Mouse (Mus musculus) forebrain, embryonic 12.5 days (tissue): ENCODE measurements at regions not wholly inside any gene's neighbourhood (a gene's known extent, or its start where the extent isn't known, plus 50 kb on each side); places are given as distances from the start of the nearest gene placed in this dataset.

Experiments
- ATAC-seq: fragments of 200-750 bp; cut with Nextera tagmentation; 2 replicates; pipeline ENCODE4 v1.8.0; 2017; ENCODE audit warnings: moderate TSS enrichment; ENCODE audit not compliant: low FRiP score
- H3K27ac ChIP-seq: fragments of 300-500 bp; sonication (generic); 2 replicates; pipeline ENCODE4 v1.5.1; 2016; ENCODE audit warnings: mild to moderate bottlenecking
- H3K27me3 ChIP-seq: fragments of 300-500 bp; sonication (generic); 2 replicates; pipeline ENCODE4 v1.6.1; 2016; ENCODE audit warnings: mild to moderate bottlenecking
- H3K36me3 ChIP-seq: fragments of 300-500 bp; sonication (generic); replicated peaks from 2 replicates; pipeline ENCODE4 v1.6.1; 2016; ENCODE audit warnings: mild to moderate bottlenecking
- H3K4me1 ChIP-seq: fragments of 300-500 bp; sonication (generic); 2 replicates; pipeline ENCODE4 v1.6.1; 2016
- H3K4me2 ChIP-seq: fragments of 300-500 bp; sonication (generic); 2 replicates; pipeline ENCODE4 v1.6.1; 2016; ENCODE audit warnings: mild to moderate bottlenecking, moderate library complexity
- H3K4me3 ChIP-seq: fragments of 300-500 bp; sonication (generic); replicated peaks from 2 replicates; pipeline ENCODE4 v1.5.1; 2016; ENCODE audit warnings: mild to moderate bottlenecking
- H3K9ac ChIP-seq: fragments of 300-500 bp; sonication (generic); 2 replicates; pipeline ENCODE4 v1.6.1; 2016; ENCODE audit warnings: mild to moderate bottlenecking
- H3K9me3 ChIP-seq: fragments of 300-500 bp; sonication (generic); 2 replicates; pipeline ENCODE4 v1.6.1; 2016
- WGBS: fragments of 180-500 bp; shearing (Covaris S2); methylation state at CpG from one replicate; pipeline ENCODE4 v1.1.7; 2016; 5-methylcytosine and 5-hydroxymethylcytosine counted together

- ATAC-seq = no peak
- Histone ChIP-seq H3K4me2 (no peak overlapping the region), H3K4me1 (peaks cover 4% of the 10 kb centered on the region; the same call in 1 of the 2 replicates), H3K4me3 (no peak overlapping the region), H3K9me3 (no peaks in the 10 kb centered on the region), H3K36me3 (no peaks in the 10 kb centered on the region), H3K9ac (no peak overlapping the region), H3K27ac (no peak overlapping the region), H3K27me3 (no peaks in the 10 kb centered on the region)
- WGBS = 89% methylated on average over 2 of the region's 2 CpGs
Measured at GRCm38 (mm10) chr13:72195881-72196280, 232.4 kb upstream of the Irx1 start.

- H3K9me3 ChIP-seq = no peaks in the 10 kb centered on the region
- H3K27ac ChIP-seq = no peak overlapping the region
- no peak overlapping the region for H3K4me2 ChIP-seq
- no peak overlapping the region for H3K9ac ChIP-seq
- H3K4me3 ChIP-seq = no peak overlapping the region
- peaks cover 4% of the 10 kb centered on the region; the same call in 1 of the 2 replicates for H3K4me1 ChIP-seq
- 41% methylated on average over 22 of the region's 22 CpGs for WGBS
- H3K27me3 ChIP-seq = no peaks in the 10 kb centered on the region
- no peak for ATAC-seq
- no peaks in the 10 kb centered on the region for H3K36me3 ChIP-seq
Measured at GRCm38 (mm10) chr13:72198341-72199105, 235.0 kb upstream of the Irx1 start.

GRCm38 (mm10) chr13:72209518-72209917, 246.0 kb upstream of the Irx1 start:
- peaks cover 2% of the 10 kb centered on the region for H3K4me1 ChIP-seq
- ATAC-seq = no peak
- H3K9ac ChIP-seq = no peak overlapping the region
- no peaks in the 10 kb centered on the region for H3K36me3 ChIP-seq
- H3K4me3 ChIP-seq = no peak overlapping the region
- no peak overlapping the region for H3K4me2 ChIP-seq
- no peaks in the 10 kb centered on the region for H3K9me3 ChIP-seq
- 82% methylated on average over 5 of the region's 5 CpGs for WGBS
- H3K27me3 ChIP-seq = peaks cover 5% of the 10 kb centered on the region; the same call in 1 of the 2 replicates
- H3K27ac ChIP-seq = no peak overlapping the region

- H3K4me2 ChIP-seq = no peak overlapping the region
- no peaks in the 10 kb centered on the region for H3K9me3 ChIP-seq
- H3K9ac ChIP-seq = no peak overlapping the region
- WGBS = 28% methylated on average over 10 of the region's 10 CpGs
- no peaks in the 10 kb centered on the region for H3K36me3 ChIP-seq
- peaks cover 5% of the 10 kb centered on the region; the same call in 1 of the 2 replicates for H3K27me3 ChIP-seq
- peaks cover 2% of the 10 kb centered on the region for H3K4me1 ChIP-seq
- no peak overlapping the region for H3K27ac ChIP-seq
- no peak overlapping the region for H3K4me3 ChIP-seq
- ATAC-seq = no peak
Measured at GRCm38 (mm10) chr13:72209946-72210456, 246.5 kb upstream of the Irx1 start.

- Histone ChIP-seq H3K36me3 (no peaks in the 10 kb centered on the region), H3K27ac (no peak overlapping the region), H3K9me3 (no peaks in the 10 kb centered on the region), H3K4me1 (peaks cover 2% of the 10 kb centered on the region), H3K27me3 (peaks cover 5% of the 10 kb centered on the region; the same call in 1 of the 2 replicates), H3K4me2 (no peak overlapping the region), H3K4me3 (no peak overlapping the region), H3K9ac (no peak overlapping the region)
- ATAC-seq = no peak
- 61% methylated on average over 7 of the region's 7 CpGs for WGBS
Measured at GRCm38 (mm10) chr13:72210474-72211309, 247.2 kb upstream of the Irx1 start.

- Histone ChIP-seq H3K36me3 (no peaks in the 10 kb centered on the region), H3K4me3 (no peak overlapping the region), H3K27ac (no peak overlapping the region), H3K9me3 (no peaks in the 10 kb centered on the region), H3K27me3 (peaks cover 5% of the 10 kb centered on the region; the same call in 1 of the 2 replicates), H3K9ac (no peak overlapping the region), H3K4me1 (peaks cover 2% of the 10 kb centered on the region), H3K4me2 (no peak overlapping the region)
- 89% methylated on average over 4 of the region's 4 CpGs for WGBS
- no peak for ATAC-seq
Measured at GRCm38 (mm10) chr13:72211716-72212115, 248.2 kb upstream of the Irx1 start.

- Histone ChIP-seq H3K36me3 (no peaks in the 10 kb centered on the region), H3K9ac (no peak overlapping the region), H3K27me3 (peaks cover 5% of the 10 kb centered on the region; the same call in 1 of the 2 replicates), H3K4me1 (peaks cover 2% of the 10 kb centered on the region), H3K4me2 (no peak overlapping the region), H3K9me3 (no peaks in the 10 kb centered on the region), H3K4me3 (no peak overlapping the region), H3K27ac (no peak overlapping the region)
- WGBS = 85% methylated on average over 2 of the region's 2 CpGs
- no peak for ATAC-seq
Measured at GRCm38 (mm10) chr13:72212747-72213146, 249.2 kb upstream of the Irx1 start.

GRCm38 (mm10) chr13:72219329-72219728, 255.8 kb upstream of the Irx1 start:
- no peak overlapping the region for H3K4me2 ChIP-seq
- no peak for ATAC-seq
- no peaks in the 10 kb centered on the region for H3K9me3 ChIP-seq
- H3K4me3 ChIP-seq = no peak overlapping the region
- no peak overlapping the region for H3K9ac ChIP-seq
- H3K27me3 ChIP-seq = peaks cover 3% of the 10 kb centered on the region; the same call in 1 of the 2 replicates
- no peaks in the 10 kb centered on the region for H3K36me3 ChIP-seq
- H3K4me1 ChIP-seq = no peaks in the 10 kb centered on the region
- no peak overlapping the region for H3K27ac ChIP-seq
- 84% methylated on average over 2 of the region's 2 CpGs for WGBS

GRCm38 (mm10) chr13:72227102-72227501, 263.6 kb upstream of the Irx1 start:
- Histone ChIP-seq H3K27ac (no peak overlapping the region), H3K4me1 (peaks cover 4% of the 10 kb centered on the region; the same call in 1 of the 2 replicates), H3K4me3 (no peak overlapping the region), H3K27me3 (peaks cover 9% of the 10 kb centered on the region), H3K9ac (no peak overlapping the region), H3K4me2 (no peak overlapping the region), H3K36me3 (no peaks in the 10 kb centered on the region), H3K9me3 (no peaks in the 10 kb centered on the region)
- 97% methylated on average over 1 of the region's 1 CpGs for WGBS
- no peak for ATAC-seq

GRCm38 (mm10) chr13:72231032-72231591, 267.6 kb upstream of the Irx1 start:
- H3K27ac ChIP-seq = no peak overlapping the region
- H3K4me3 ChIP-seq = no peak overlapping the region
- H3K4me1 ChIP-seq = no peaks in the 10 kb centered on the region; the same call in 1 of the 2 replicates
- no peaks in the 10 kb centered on the region for H3K9me3 ChIP-seq
- no peaks in the 10 kb centered on the region for H3K36me3 ChIP-seq
- 29% methylated on average over 4 of the region's 4 CpGs for WGBS
- ATAC-seq = no peak
- peaks cover 7% of the 10 kb centered on the region for H3K27me3 ChIP-seq
- no peak overlapping the region for H3K9ac ChIP-seq
- H3K4me2 ChIP-seq = no peak overlapping the region

GRCm38 (mm10) chr13:72232080-72232479, 268.6 kb upstream of the Irx1 start:
- peaks cover 5% of the 10 kb centered on the region for H3K27me3 ChIP-seq
- H3K27ac ChIP-seq = no peak overlapping the region
- ATAC-seq = no peak

GRCm38 (mm10) chr13:72241919-72242318, 278.4 kb upstream of the Irx1 start:
- H3K27me3 ChIP-seq = peaks cover 9% of the 10 kb centered on the region; the same call in 1 of the 2 replicates
- no peak overlapping the region for H3K27ac ChIP-seq
- no peaks in the 10 kb centered on the region for H3K36me3 ChIP-seq
- no peak overlapping the region for H3K4me3 ChIP-seq
- H3K9ac ChIP-seq = no peak overlapping the region
- ATAC-seq = no peak
- H3K9me3 ChIP-seq = no peaks in the 10 kb centered on the region
- 76% methylated on average over 3 of the region's 3 CpGs for WGBS
- no peak overlapping the region for H3K4me2 ChIP-seq
- no peaks in the 10 kb centered on the region for H3K4me1 ChIP-seq

More at GRCm38 (mm10) chr13:72232080-72232479, 268.6 kb upstream of the Irx1 start:
- no peaks in the 10 kb centered on the region; the same call in 1 of the 2 replicates for H3K4me1 ChIP-seq
- no peak overlapping the region for H3K4me3 ChIP-seq
- no peaks in the 10 kb centered on the region for H3K36me3 ChIP-seq
- H3K9me3 ChIP-seq = no peaks in the 10 kb centered on the region
- no peak overlapping the region for H3K4me2 ChIP-seq
- no peak overlapping the region for H3K9ac ChIP-seq
